Mouse (Mus musculus): ENCODE results near the gene Icam4. TPM values are rescaled to one million over a fixed set of nuclear protein-coding genes. Genes with fewer than 3 reads are reported as not detected.
A peak's percentile ranks its signal among the peaks of the same experiment; 100 is the strongest.
"Not testable (repeated sequence)": the region's sequence is repeated elsewhere in the genome, so short reads cannot be mapped to it uniquely, and the experiment has no call there.

The Icam4 gene
- polyA plus RNA-seq, 1 experiment from 2014 or later = 0.27 TPM

- 93% methylated on average over 10 of the region's 10 CpGs for whole genome bisulfite sequencing
- peaks cover 23% of the 10 kb centered on the region for H3K36me3 ChIP-seq (ENCODE audit: control insufficient read depth, insufficient read depth, low read length)
Observed at GRCm38 (mm10) chr9:21007313-21007952, 21.7 kb upstream of the Icam4 start.

DNA sequence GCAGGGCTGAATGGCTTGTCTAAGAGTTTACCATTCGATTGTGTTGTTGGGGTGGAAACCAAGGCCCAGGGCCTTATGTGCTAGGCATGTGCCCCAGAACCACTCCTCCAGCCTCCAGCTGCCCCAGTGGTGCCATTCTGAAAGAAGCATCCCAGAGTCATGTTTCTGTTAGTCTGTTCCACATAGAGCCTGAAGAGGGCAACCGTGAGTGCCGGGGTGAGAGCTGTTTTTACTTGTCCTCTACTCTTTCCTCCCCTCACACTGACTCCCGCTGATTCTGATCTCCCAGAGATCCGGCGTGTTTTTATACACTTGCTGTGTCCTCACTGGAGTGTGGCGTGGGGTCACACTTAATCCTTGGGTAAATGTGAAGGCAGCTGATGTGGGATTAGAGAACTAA is 21.2 kb upstream of the Icam4 start:
- no peak for ATAC-seq (ENCODE audit: low read depth)
- H3K9me3 ChIP-seq (ENCODE audit: control insufficient read depth, low read length) = no peaks in the 10 kb centered on the region
- WGBS = 88% methylated on average over 7 of the region's 7 CpGs
- no peak overlapping the region for H3K4me3 ChIP-seq (ENCODE audit: low read depth, low read length)
- no peaks in the 10 kb centered on the region for H3K27me3 ChIP-seq (ENCODE audit: control insufficient read depth, insufficient read depth, low read length)
- H3K4me2 ChIP-seq (ENCODE audit: low read depth, low read length) = no peak overlapping the region
- H3K4me1 ChIP-seq (ENCODE audit: control insufficient read depth, insufficient read depth, low read length) = peaks cover 5% of the 10 kb centered on the region; the same call in 1 of the 2 replicates
- no peak overlapping the region for H3K27ac ChIP-seq (ENCODE audit: low read depth, low read length)
- no peak overlapping the region for H3K9ac ChIP-seq (replicated peaks; ENCODE audit: low read depth, low read length)
- H3K36me3 ChIP-seq (ENCODE audit: control insufficient read depth, insufficient read depth, low read length) = peaks cover 23% of the 10 kb centered on the region

More at GRCm38 (mm10) chr9:21007313-21007952, 21.7 kb upstream of the Icam4 start:
- Histone ChIP-seq H3K27ac (ENCODE audit: low read depth, low read length) (no peak overlapping the region), H3K9me3 (ENCODE audit: control insufficient read depth, low read length) (no peaks in the 10 kb centered on the region), H3K27me3 (ENCODE audit: control insufficient read depth, insufficient read depth, low read length) (no peaks in the 10 kb centered on the region), H3K4me3 (ENCODE audit: low read depth, low read length) (no peak overlapping the region), H3K4me2 (ENCODE audit: low read depth, low read length) (no peak overlapping the region), H3K9ac (replicated peaks; ENCODE audit: low read depth, low read length) (no peak overlapping the region), H3K4me1 (ENCODE audit: control insufficient read depth, insufficient read depth, low read length) (peaks cover 5% of the 10 kb centered on the region; the same call in 1 of the 2 replicates)
- ATAC-seq (ENCODE audit: low read depth) = no peak

- Histone ChIP-seq H3K27ac (ENCODE audit: low read depth, low read length) (no peak overlapping the region), H3K27me3 (ENCODE audit: control insufficient read depth, insufficient read depth, low read length) (peaks cover 6% of the 10 kb centered on the region), H3K4me2 (ENCODE audit: low read depth, low read length) (no peak overlapping the region), H3K9ac (replicated peaks; ENCODE audit: low read depth, low read length) (no peak overlapping the region), H3K4me3 (ENCODE audit: low read depth, low read length) (no peak overlapping the region), H3K4me1 (ENCODE audit: control insufficient read depth, insufficient read depth, low read length) (no peaks in the 10 kb centered on the region), H3K36me3 (ENCODE audit: control insufficient read depth, insufficient read depth, low read length) (peaks cover 23% of the 10 kb centered on the region; the same call in 1 of the 2 replicates), H3K9me3 (ENCODE audit: control insufficient read depth, low read length) (no peaks in the 10 kb centered on the region)
- ATAC-seq (ENCODE audit: low read depth) = no peak
- 71% methylated on average over 2 of the region's 2 CpGs for WGBS
Observed at GRCm38 (mm10) chr9:21010362-21010761, 18.8 kb upstream of the Icam4 start.

GRCm38 (mm10) chr9:21010939-21011541 is 18.1 kb upstream of the Icam4 start:
- H3K27me3 ChIP-seq (ENCODE audit: control insufficient read depth, insufficient read depth, low read length) = peaks cover 12% of the 10 kb centered on the region
- H3K4me2 ChIP-seq (ENCODE audit: low read depth, low read length); H3K9ac ChIP-seq (replicated peaks; ENCODE audit: low read depth, low read length); ATAC-seq (ENCODE audit: low read depth); H3K9me3 ChIP-seq (ENCODE audit: control insufficient read depth, low read length); H3K4me1 ChIP-seq (ENCODE audit: control insufficient read depth, insufficient read depth, low read length); H3K27ac ChIP-seq (ENCODE audit: low read depth, low read length); H3K4me3 ChIP-seq (ENCODE audit: low read depth, low read length): not testable (repeated sequence)
- peaks cover 22% of the 10 kb centered on the region; the same call in 1 of the 2 replicates for H3K36me3 ChIP-seq (ENCODE audit: control insufficient read depth, insufficient read depth, low read length)
- 72% methylated on average over 9 of the region's 9 CpGs for WGBS

DNA sequence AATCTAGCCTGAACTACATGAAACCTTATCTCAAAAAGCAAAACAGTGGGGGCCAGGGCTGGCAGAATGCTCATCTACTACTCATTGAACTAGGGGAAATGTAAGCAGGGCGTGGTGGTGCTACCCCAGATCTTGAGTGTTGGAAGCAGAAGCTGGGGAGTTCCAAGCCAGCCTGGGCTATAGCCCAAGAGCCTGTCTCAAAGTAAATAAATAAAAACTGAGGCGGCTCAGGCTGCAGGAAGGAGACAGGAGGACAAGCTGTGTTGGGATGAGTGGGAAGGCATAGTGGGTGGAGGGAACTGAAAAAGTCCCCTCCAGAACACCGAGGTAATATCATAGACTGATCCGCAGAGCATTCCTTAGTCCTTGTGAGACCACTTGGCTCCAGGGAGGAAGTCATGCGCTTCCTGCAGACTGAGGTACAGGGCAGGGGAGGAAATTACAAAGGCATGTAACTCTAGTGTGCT is 17.3 kb upstream of the Icam4 start:
- Histone ChIP-seq H3K27ac (ENCODE audit: low read depth, low read length) (no peak overlapping the region), H3K9me3 (ENCODE audit: control insufficient read depth, low read length) (no peaks in the 10 kb centered on the region), H3K9ac (replicated peaks; ENCODE audit: low read depth, low read length) (no peak overlapping the region), H3K27me3 (ENCODE audit: control insufficient read depth, insufficient read depth, low read length) (peaks cover 16% of the 10 kb centered on the region), H3K4me3 (ENCODE audit: low read depth, low read length) (no peak overlapping the region), H3K4me1 (ENCODE audit: control insufficient read depth, insufficient read depth, low read length) (no peaks in the 10 kb centered on the region), H3K4me2 (ENCODE audit: low read depth, low read length) (no peak overlapping the region), H3K36me3 (ENCODE audit: control insufficient read depth, insufficient read depth, low read length) (peaks cover 17% of the 10 kb centered on the region; the same call in 1 of the 2 replicates)
- no peak for ATAC-seq (ENCODE audit: low read depth)
- 70% methylated on average over 5 of the region's 5 CpGs for WGBS

DNA sequence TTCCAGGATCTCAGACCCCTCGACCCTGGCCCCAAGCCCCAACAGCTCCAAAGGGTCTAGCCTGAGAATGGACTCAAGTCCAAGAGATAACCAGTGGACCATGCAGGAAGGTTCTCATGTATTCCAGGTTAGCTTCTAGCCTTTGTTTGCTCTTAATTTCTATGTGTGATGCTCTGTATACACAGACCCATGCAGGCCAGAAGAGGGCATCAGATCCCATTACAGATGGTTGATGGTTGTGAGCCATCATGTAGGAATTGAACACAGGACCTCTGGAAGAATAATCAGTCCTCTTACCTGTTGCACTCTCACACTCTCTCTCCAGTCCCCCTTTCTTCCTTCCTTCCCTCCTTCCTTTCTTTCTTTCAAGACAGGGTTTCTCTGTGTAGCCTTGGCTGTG is 16.8 kb upstream of the Icam4 start:
- H3K9me3 ChIP-seq (ENCODE audit: control insufficient read depth, low read length) = no peaks in the 10 kb centered on the region
- no peak overlapping the region for H3K27ac ChIP-seq (ENCODE audit: low read depth, low read length)

GRCm38 (mm10) chr9:21014691-21015570 is 14.2 kb upstream of the Icam4 start:
- WGBS = 1% methylated on average over 28 of the region's 29 CpGs
- peak overlapping the region; percentile 17; the same call in 1 of the 2 replicates for H3K4me2 ChIP-seq (ENCODE audit: low read depth, low read length)
- H3K4me3 ChIP-seq (ENCODE audit: low read depth, low read length) = peak overlapping the region; percentile 7; the same call in 1 of the 2 replicates
- no peak overlapping the region for H3K27ac ChIP-seq (ENCODE audit: low read depth, low read length)
- H3K36me3 ChIP-seq (ENCODE audit: control insufficient read depth, insufficient read depth, low read length) = no peaks in the 10 kb centered on the region
- H3K9ac ChIP-seq (replicated peaks; ENCODE audit: low read depth, low read length) = no peak overlapping the region
- no peaks in the 10 kb centered on the region for H3K9me3 ChIP-seq (ENCODE audit: control insufficient read depth, low read length)
- peaks cover 28% of the 10 kb centered on the region for H3K27me3 ChIP-seq (ENCODE audit: control insufficient read depth, insufficient read depth, low read length)
- no peak for ATAC-seq (ENCODE audit: low read depth)
- H3K4me1 ChIP-seq (ENCODE audit: control insufficient read depth, insufficient read depth, low read length) = no peaks in the 10 kb centered on the region

More for the DNA sequence above, 16.8 kb upstream of the Icam4 start:
- Histone ChIP-seq H3K9ac (replicated peaks; ENCODE audit: low read depth, low read length) (no peak overlapping the region), H3K4me1 (ENCODE audit: control insufficient read depth, insufficient read depth, low read length) (no peaks in the 10 kb centered on the region), H3K27me3 (ENCODE audit: control insufficient read depth, insufficient read depth, low read length) (peaks cover 19% of the 10 kb centered on the region), H3K36me3 (ENCODE audit: control insufficient read depth, insufficient read depth, low read length) (peaks cover 14% of the 10 kb centered on the region; the same call in 1 of the 2 replicates), H3K4me2 (ENCODE audit: low read depth, low read length) (no peak overlapping the region), H3K4me3 (ENCODE audit: low read depth, low read length) (no peak overlapping the region)
- WGBS = 33% methylated on average over 1 of the region's 1 CpGs
- no peak for ATAC-seq (ENCODE audit: low read depth)

DNA sequence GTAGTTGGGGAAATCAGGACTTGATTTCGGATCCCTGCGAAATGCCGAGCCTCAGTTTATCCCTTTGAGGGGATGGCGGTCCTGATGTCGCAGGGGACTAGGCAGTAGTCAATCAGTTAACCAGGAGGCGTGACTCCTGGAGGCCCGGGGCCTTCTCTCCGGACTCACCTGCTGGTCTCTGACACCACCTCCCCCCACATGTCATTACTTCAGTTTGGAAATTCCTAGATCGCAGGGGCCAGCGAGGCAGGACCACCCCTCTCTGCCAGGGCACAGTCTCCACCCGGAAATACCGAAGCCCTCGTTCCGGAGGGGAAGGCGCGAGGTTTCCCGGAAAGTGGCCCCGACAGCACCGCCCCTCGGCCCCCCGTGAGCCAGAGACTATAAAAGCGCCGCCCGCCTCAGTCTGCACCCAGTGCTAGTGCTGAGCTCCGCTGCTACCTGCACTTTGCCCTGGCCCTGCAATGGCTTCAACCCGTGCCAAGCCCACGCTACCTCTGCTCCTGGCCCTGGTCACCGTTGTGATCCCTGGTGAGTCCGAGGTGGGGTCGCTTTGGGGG is 13.5 kb upstream of the Icam4 start, which contains the start of gene Icam1:
TSS of gene Icam1 (plus strand) at position 415 of the 560 bp plus-strand sequence.
- H3K4me2 ChIP-seq (ENCODE audit: low read depth, low read length) = peak within 1 kb of the TSS; percentile 17; the same call in 1 of the 2 replicates
- peaks cover 28% of the 10 kb centered on the region for H3K27me3 ChIP-seq (ENCODE audit: control insufficient read depth, insufficient read depth, low read length)
- peak within 1 kb of the TSS; percentile 7; the same call in 1 of the 2 replicates for H3K4me3 ChIP-seq (ENCODE audit: low read depth, low read length)
- no peak within 1 kb of the TSS for H3K27ac ChIP-seq (ENCODE audit: low read depth, low read length)
- no peaks in the 10 kb centered on the region for H3K4me1 ChIP-seq (ENCODE audit: control insufficient read depth, insufficient read depth, low read length)
- WGBS = under 1% methylated on average over 30 of the region's 30 CpGs
- H3K9ac ChIP-seq (replicated peaks; ENCODE audit: low read depth, low read length) = 0 out of 2 replicates have a peak within 1 kb of the TSS, but pooled peaks have one; percentile 11
- peak; percentile 41 for ATAC-seq (ENCODE audit: low read depth)
- H3K9me3 ChIP-seq (ENCODE audit: control insufficient read depth, low read length) = no peaks in the 10 kb centered on the region
- no peaks in the 10 kb centered on the region for H3K36me3 ChIP-seq (ENCODE audit: control insufficient read depth, insufficient read depth, low read length)

Data from neural tube, embryonic 14.5 days (tissue).